Mouse (Mus musculus) erythroblast, adult 5-6 weeks (primary cell): ENCODE data around the gene Gm28041. TPM values are rescaled to one million over a fixed set of nuclear protein-coding genes. Genes with fewer than 3 reads are reported as not detected.
"Not testable (repeated sequence)": the region's sequence is repeated elsewhere in the genome, so short reads cannot be mapped to it uniquely, and the experiment has no call there.

Source experiments
- ATAC-seq: replicated peaks from 2 replicates; pipeline ENCODE4 v1.8.0; 2016; ENCODE audit warnings: moderate number of reproducible peaks, mild to moderate bottlenecking, moderate TSS enrichment, inconsistent platforms; ENCODE audit not compliant: poor library complexity, low FRiP score, severe bottlenecking
- total RNA-seq, 2 experiments: library from RNA; stranded (forward) in 1 of 2; stranded (reverse) in 1 of 2; fragments of 150-400 nt in 1 of 2; fragments of 200-764, 138-1000 nt in 1 of 2; gene quantifications; 2 replicates each; pipeline versions ENCODE4 v1.2.3 to v1.2.4; 2015 to 2017; ENCODE audit warnings: low replicate concordance in 2 of 2

Gm28041 gene
- total RNA-seq (2015; ENCODE audit: low replicate concordance): not detected in 2 replicates
- not detected in 2 replicates for total RNA-seq (2017; ENCODE audit: low replicate concordance)

GRCm38 (mm10) chr13:67375050-67375911 is at the start of gene Gm28041, which contains the start of gene Zfp456:
Gm28041 (minus strand) TSS chr13:67375733.
Zfp456 (minus strand) TSS chr13:67375810.
- ATAC-seq: peak; percentile 73

- ATAC-seq: not testable (repeated sequence)
These were observed 47.0 kb upstream of the Gm28041 start for GRCm38 (mm10) chr13:67422532-67422931.

DNA sequence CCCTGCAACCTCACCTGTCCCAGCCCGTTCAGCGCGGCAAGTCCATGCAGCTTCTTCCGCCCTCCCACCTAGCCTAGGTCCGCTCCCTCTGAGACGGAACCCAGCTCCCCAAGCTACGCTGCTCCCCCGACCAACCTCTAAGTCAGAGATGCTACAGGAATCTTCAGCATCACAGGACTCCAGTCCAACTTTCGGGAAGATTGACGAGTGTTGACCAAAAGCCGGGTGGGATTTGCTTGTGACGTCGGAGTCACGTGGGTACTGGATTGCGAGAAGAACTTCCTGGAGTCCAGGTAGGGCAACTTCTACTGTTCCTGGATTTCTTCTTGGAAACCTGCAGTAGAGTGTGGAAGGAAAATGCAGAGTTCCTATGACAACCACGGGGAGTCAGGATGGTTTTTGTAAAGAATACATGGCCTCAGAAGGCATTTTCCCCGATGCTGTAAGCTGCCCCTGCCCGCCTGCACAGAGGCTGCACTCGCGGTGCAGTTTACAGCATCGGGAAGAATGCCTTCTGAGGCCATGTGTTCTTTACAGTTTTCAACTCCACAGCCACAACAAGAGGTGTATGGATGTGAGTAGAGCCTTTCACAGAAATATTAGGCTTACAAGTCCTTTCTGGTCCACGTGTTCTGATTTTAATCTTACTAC is 45.8 kb upstream of the Gm28041 start, which contains the start of gene Zfp459:
Zfp459 (minus strand) TSS at position 212 of the 651 bp plus-strand sequence.
- ATAC-seq: no peak

DNA sequence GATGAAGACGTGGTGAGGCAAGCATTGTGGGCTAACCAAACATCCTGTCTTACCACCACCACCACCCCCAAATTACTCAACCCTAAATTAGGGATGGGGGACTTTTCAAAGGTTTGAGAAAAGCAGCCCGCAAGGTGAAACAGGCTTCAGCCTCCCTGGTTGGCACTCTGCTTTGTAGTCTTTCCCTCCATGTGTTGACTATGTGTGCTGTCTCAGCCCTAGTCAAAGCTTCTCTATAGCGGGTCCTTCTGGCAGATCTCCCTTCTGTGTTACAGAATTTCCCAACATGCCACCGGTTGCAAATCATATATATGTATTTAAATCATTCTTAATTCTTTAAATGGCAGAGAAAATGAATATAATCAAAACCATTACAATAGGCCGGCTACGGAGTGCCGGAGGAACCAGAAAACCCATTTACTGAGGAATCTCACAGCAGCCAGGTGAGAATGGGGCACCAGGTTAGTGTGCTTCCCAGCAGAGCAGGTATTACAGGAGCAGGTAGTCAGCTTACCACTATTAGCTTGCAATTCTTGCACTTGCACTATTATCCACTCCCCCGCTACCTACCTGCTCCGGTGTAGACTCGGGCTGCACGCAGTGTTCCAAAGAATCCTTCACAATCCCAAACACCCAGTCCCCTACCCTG is 45.1 kb upstream of the Gm28041 start:
- ATAC-seq: 0 out of 2 replicates have a peak, but pooled peaks have one; percentile 34

- no peak for ATAC-seq
These were observed 41.3 kb upstream of the Gm28041 start for GRCm38 (mm10) chr13:67416811-67417210.

GRCm38 (mm10) chr13:67415759-67416158 is 40.2 kb upstream of the Gm28041 start:
- no peak for ATAC-seq

DNA sequence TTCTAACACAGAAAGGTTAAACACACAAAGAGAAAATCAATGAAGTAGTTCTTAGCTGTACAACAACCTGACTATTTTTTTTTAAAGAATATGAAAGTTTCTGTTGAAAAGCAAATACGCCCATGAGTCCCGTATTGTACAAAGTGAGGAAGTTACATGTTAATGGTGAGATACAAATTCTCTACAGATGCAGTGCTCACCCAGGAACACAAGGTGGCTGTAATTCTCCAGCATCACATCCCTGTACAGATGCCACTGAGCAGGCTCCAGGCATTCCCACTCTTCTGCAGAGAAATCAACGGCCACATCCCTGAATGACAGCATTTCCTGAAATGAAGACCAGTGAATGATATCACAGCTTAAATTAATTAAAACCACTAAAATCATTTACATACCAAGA is 38.1 kb upstream of the Gm28041 start:
- ATAC-seq: not testable (repeated sequence)

- 0 out of 2 replicates have a peak, but pooled peaks have one; percentile 49 for ATAC-seq
These were observed 23.8 kb upstream of the Gm28041 start, which contains the start of gene Zfp429 for GRCm38 (mm10) chr13:67399183-67399903. Zfp429 (minus strand) TSS chr13:67399819.

- not testable (repeated sequence) for ATAC-seq
These were observed 722 bp upstream of the Gm28041 start for GRCm38 (mm10) chr13:67376255-67376654.

GRCm38 (mm10) chr13:67360131-67360744 is 15.3 kb downstream of the Gm28041 start, which contains the start of the genes Gm28044 and Zfp953:
Gm28044 (minus strand) TSS chr13:67360536.
Zfp953 (minus strand) TSS chr13:67360605.
- ATAC-seq: peak; percentile 97

- no peak for ATAC-seq
These were observed 23.7 kb downstream of the Gm28041 start for GRCm38 (mm10) chr13:67351854-67352253.

GRCm38 (mm10) chr13:67343422-67343821 is 32.1 kb downstream of the Gm28041 start:
- ATAC-seq: no peak

DNA sequence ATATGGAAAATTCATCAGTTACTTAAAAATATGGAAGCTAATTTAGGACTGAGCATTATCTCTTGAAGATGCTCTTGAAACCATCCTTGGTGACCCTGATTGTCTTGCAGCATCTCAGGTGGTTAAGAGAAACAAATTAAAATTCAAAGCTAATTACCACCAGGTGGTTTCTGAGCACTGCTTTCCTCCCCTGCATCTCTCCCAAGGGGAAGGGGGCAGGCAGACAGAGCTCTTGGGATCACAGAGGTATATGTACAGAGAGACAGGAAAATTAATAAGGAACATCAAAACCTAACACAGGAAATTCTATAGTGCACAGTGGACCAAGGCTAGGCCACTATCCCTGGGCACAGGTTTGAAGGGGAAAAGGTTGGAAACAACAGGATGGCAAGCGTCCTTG is 42.7 kb downstream of the Gm28041 start:
- ATAC-seq: no peak

DNA sequence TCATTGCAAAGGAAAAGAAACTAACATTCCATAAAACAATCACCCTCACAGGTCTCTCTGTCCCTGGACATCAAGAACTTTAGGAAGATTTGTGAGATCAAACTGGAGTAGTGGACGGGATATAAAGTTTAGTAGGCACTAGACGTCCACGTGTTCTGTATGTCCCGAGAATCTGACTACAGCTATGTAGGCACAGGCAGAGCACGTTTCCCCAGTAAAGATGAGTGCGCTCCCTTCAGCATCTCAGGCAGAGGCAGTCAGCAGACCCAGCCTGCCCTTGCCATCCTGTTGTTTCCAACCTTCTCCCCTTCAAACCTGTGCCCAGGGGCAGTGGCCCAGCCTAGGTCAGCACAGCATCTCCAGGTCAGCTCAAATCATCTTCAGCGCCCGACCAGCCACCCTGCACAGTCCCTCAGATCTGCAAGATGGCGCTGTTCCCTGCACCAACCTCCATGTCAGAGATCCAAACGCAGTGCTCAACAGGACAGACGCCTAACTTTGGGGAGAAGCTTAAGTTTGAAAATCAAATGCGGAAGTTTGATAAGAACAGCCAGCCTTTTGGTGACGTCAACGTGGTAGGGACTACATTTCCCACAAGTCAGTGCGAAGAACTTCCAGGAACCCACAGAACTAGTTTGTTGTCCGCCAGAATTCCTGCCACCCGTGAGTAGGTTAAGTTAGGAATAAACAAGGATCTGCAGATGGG is 43.4 kb downstream of the Gm28041 start, which contains the start of gene Zfp595:
Zfp595 (minus strand) TSS at position 552 of the 706 bp plus-strand sequence.
- ATAC-seq: peak; percentile 98

DNA sequence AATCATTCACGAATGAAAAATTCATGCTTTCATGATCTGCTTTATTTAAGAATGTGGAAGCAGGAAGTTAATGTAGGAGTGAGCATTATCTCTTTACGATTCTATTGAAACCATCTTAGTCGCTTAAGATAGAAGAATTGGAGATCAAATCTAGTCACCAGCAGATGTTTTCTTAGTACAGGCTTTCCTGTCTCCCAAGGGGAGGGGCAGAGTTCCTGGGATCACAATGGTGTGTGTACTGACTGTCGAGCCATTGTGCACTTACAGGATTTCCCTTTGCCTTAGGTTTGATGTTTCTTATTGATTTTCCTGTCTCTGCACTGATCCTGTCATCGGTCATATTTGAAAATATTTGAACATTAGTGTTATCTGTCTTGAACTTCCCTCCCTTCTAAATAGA is 68.8 kb downstream of the Gm28041 start:
- ATAC-seq: 0 out of 2 replicates have a peak, but pooled peaks have one; percentile 34

GRCm38 (mm10) chr13:67305822-67306672 is 69.5 kb downstream of the Gm28041 start, which contains the start of gene Zfp457:
Zfp457 (minus strand) TSS chr13:67306485.
- peak; percentile 97 for ATAC-seq
